Mouse (Mus musculus) colon, adult 2 months (tissue): ENCODE data around the gene Oxct2a. TPM values are rescaled to one million over a fixed set of nuclear protein-coding genes. Genes with fewer than 3 reads are reported as not detected.

ENCODE experiments used
- polyA plus RNA-seq: library from polyadenylated mRNA; depleted of rRNA; stranded (reverse); fragments of >200 nt; gene quantifications from 2 replicates; pipeline ENCODE4 v1.2.3, GENCODE M21; 2012; rRNA removed

Oxct2a gene
- 0.69 and 0.74 TPM in 2 replicates for polyA plus RNA-seq

GRCm38 (mm10) chr4:123323534-123323933 lies at the start of gene Oxct2a:
TSS of gene Oxct2a (minus strand) at chr4:123323634.

GRCm38 (mm10) chr4:123342642-123343470 lies 19.4 kb upstream of the Oxct2a start, which contains the start of gene Bmp8a:
TSS of gene Bmp8a (minus strand) at chr4:123343252.

Other genes starting within 250 kb of the Oxct2a start
- gene Bmp8b, start 218.5 kb downstream of the Oxct2a start, polyA plus RNA-seq = 3.5 and 5.2 TPM in 2 replicates
- 0.32 and 0.36 TPM in 2 replicates for gene Oxct2b, start 207.4 kb downstream of the Oxct2a start, polyA plus RNA-seq
- gene Ppie, start 183.7 kb downstream of the Oxct2a start, polyA plus RNA-seq = 10.4 and 11.8 TPM in 2 replicates
- 1.3 and 1.4 TPM in 2 replicates for gene Hpcal4, start 140.4 kb downstream of the Oxct2a start, polyA plus RNA-seq
- gene Nt5c1a, start 122.1 kb downstream of the Oxct2a start, polyA plus RNA-seq = 2.4 and 4.6 TPM in 2 replicates
- gene Heyl, start 90.1 kb downstream of the Oxct2a start, polyA plus RNA-seq = 1.9 and 2.0 TPM in 2 replicates
- gene Pabpc4, start 61.3 kb downstream of the Oxct2a start, polyA plus RNA-seq = 178 and 192 TPM in 2 replicates
- gene Bmp8a, start 19.6 kb upstream of the Oxct2a start, polyA plus RNA-seq = 15.2 and 19.2 TPM in 2 replicates